Mouse (Mus musculus): Measurements from ENCODE around the gene Sec22c.

Sec22c gene

DNA sequence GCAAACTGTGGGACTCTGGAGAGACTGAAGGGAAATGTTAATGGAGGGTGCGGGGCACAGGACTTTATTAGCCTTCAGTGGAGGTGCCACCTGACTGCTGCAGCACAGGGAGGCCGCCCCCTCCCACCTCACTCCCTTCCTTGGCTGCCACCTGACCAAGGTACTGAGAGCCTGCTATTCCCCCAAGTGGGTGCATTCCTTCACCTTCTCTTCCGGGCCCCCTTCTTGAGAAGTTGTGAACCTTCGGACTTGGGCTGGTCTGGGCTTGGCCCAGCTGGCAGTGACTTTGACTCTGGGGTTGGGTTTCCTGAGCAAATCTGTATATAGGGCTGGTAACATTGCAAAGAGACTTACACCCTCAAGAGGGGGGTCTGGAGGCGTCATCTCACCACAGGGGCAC, 49.0 kb downstream of the Sec22c start:
- no peak for DNase-seq (ENCODE audit: low read depth in 1 of 2, low spot score in 2 of 2)

DNA sequence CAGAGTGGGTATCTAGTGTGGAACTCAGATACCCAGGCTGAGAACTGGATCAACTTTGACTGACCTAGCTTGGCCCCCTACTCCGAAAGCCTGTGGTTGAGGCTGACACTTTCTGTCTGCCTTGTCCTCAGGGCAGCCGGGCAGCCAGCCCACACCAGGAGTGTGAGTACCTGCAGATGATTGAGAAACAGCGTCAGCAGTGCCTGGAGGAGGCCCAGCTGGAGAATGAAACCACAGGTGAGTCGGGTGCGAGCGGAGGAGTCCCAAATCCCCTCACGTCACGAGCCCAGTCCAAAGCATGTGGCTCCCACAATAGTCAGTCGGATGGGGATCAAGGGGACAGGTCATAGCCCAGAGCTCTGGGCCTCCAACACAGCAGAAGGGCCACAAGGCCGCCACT, 51.6 kb downstream of the Sec22c start:
- DNase-seq (ENCODE audit: low read depth in 1 of 2, low spot score in 2 of 2), result no peak

DNA sequence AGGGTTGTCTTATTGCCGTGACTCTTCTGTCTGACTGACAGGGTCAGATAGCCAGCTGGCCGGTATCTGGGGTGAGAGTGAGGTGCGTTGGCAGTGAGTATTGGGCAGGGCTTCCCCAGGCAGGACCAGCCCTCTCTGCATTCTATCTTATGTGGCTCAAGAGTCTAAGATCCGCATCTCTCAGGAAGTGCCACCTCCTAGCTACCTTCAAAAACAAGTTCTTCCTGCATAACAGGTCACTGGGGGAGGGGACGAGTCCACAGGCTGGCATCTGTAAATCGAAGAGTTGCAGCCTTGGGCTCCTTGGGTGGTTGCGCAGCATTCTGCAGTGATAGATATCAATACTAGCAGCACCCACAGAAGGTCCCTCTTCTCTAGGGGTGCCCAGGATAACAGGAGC, 58.3 kb downstream of the Sec22c start:
- DNase-seq (ENCODE audit: low read depth in 1 of 2, low spot score in 2 of 2), result no peak

DNA sequence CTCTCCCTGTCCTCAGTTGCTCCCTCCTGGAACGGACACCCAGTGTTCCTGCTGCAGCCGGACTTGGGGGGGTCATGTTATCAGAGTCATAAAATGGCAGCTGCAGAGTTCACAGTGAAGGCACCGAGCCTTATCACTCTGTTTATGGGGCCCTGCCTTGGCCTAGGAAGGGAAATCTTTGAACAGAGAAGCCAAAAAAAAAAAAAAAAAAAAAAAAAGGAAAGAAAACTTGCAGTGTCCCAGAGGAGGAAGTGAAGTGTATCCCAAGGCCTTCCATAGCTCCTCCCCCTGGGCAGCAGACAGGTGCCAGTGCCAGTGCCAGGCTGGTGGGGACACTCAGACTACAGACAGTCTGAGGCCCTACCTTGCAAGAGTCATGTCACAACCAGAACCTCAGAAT, 60.4 kb downstream of the Sec22c start:
- DNase-seq (ENCODE audit: low read depth in 1 of 2, low spot score in 2 of 2), result no peak

DNA sequence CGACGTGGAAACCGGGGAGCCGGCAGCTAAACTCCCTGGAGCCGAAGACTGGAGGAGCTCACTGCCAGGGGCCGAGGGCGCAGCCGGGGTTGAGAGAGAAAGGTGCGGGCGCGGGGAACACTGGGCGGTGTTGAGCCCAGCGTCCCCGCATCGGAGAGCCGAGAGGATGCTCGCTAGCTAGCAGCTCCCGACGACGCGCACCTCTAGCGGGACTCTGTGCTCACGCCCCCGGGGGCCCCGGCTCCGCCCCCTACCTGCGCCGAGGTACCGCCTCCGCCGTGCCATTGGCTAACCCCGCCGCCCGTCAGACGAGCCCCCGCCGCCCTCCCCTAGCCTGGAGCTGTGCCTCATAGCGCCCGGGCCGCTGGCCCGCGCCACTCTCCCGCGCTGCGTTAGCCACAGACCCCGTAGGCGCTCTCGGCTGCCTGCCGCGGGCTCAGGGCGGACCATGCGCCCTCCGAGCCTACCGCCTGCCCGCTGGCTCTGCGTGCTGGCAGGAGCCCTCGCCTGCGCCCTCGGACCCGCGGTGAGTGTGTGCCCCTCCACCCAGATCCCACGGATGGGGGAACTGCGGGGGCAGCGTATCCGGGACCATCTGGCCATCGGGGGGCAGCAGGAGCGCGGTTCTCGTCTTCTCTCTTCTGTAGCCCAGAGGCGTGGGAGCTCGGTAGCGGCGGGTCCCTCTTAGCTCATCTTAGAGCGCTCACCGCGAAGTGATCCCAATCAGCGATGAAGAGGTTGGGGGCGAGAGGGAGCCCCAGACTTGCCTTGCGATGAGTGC, 62.7 kb downstream of the Sec22c start, which contains the start of gene Vipr1:
TSS of gene Vipr1 (plus strand) at position 316 of the 781 bp plus-strand sequence.
- no peak for DNase-seq (ENCODE audit: low read depth in 1 of 2, low spot score in 2 of 2)

DNA sequence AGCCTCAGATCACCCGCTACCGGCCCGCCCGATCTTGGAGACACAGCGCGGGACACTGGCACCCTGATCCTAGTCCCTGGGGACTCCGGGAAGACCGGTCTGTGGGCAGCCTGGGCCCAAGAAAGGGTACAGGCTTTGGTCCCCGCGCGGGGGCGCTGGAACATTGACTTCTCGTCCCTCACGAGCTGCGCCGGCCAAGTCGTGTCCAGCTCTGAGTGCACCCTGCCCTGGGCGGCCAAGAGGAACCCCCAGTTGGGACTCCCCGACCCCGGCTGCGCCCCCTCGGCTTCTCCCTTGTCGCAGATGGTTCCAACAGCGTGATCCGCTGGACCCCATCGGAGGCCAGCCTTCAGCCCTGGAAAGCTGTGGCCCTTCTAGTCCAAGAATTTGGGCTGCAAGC, 63.3 kb downstream of the Sec22c start, which contains the start of gene Lyzl4:
TSS of gene Lyzl4 (minus strand) at position 96 of the 400 bp plus-strand sequence.
- peak in 1 of 2 experiments; percentile 41 for DNase-seq (ENCODE audit: low read depth in 1 of 2, low spot score in 2 of 2)

DNA sequence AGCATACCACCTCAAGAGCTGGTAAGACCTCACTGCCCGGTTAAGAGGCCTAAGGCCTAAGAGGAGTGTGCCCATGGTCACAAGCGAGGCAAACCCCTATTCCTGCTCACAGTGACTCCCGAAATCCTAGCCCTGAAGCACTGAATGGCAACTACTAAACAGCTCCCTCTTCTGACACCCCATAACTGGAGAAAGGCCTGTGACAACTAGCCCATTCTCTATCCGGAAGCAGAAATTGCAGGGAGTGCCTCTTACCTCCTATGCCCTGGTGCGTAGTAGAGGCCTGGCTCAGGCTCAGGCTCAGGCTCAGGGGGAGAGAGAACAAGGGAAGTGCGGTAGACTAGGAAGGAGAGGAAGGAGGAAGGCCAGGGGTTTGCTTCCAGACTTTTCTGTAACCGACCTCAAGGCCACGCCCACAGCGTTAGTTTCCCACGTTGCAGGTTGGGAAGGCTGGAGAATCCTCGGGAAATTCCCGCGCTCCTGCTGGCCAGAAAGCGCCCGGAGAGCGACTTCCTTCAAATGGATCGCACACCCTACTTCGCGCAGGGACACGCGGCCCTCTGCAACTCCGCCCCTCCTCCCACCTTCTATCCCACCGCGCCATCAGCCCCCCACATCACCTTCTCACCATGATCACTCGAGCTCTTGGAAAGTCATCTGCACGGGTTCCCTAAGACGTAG, 63.9 kb downstream of the Sec22c start:
- DNase-seq (ENCODE audit: low read depth in 1 of 2, low spot score in 2 of 2), result no peak

DNA sequence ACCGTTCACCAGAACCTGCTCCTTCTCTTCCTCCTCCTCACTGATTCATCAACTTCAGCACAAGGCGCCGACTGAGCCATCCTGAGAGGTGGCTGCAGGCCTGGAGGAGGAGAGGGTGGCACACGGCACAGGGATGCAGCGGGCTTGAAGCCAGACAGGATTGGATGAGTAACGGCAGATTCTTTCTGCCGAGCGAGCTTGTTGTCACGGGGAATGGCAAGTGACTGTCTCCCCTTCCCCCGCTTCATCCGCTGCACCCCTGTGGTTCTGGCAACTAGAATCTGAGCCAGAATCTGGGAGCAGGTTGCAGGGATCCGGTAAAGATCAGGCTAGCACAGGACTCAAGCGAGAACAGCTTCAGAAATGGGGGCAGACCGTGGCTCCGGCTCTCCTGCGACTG, 65.5 kb downstream of the Sec22c start:
- DNase-seq (ENCODE audit: low read depth in 1 of 2, low spot score in 2 of 2), result no peak

DNA sequence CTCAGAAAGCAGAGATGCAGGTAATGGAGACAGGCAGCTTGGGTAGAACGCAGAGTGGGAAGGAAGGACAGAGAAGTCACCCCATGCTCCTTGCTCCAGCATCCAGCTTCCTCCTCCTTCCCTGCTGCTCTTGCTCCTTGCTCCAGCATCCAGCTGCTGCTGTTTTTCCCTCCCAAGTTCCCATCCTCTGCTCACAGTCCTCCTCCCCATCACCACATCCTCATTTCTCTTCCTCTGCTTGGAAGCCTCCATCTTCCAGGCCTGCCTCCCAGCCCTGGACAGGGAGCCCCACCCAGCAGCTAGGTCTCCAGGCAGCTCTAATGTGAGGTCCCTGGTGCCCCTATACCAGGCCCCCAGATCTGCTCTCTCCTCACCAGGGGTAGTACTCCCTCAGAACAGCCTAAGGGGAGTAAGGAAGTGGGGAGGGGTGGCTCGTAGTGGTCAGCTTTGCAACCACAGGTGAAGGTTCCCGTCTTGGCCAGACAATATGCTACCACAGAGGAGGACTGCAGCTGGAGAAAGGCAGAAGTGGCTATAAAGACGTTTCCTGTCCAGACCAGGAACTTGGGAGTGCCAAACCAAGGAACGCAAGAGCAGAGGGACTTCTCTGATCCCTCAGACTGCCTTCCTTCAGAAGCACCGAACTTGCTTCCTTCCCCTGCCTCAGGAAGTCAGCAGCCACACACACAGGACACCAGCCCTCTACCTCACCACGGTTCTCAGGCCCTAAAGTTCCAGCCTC, 69.3 kb downstream of the Sec22c start:
- DNase-seq (ENCODE audit: low read depth in 1 of 2, low spot score in 2 of 2), result no peak

DNA sequence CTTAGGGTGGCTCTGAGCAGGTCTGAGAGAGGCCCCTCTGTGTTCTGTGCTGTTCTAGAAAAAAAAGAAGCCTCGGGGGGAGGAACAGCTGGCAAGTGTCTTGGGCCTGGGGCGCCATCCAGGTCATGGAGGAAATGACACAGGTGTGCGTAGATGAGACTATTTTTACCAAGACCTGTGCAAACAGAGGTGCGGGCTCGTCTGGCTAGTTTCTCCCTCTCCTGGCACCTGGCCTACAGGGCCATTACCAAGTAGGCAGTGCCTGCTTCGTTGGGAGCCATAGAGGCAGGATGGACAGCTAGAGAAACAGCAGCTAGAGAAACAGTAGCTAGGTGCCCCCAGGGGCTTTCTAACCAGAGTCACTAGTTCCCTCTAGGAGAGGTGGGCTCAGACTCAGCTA, 72.0 kb downstream of the Sec22c start:
- DNase-seq (ENCODE audit: low read depth in 1 of 2, low spot score in 2 of 2), result no peak

DNA sequence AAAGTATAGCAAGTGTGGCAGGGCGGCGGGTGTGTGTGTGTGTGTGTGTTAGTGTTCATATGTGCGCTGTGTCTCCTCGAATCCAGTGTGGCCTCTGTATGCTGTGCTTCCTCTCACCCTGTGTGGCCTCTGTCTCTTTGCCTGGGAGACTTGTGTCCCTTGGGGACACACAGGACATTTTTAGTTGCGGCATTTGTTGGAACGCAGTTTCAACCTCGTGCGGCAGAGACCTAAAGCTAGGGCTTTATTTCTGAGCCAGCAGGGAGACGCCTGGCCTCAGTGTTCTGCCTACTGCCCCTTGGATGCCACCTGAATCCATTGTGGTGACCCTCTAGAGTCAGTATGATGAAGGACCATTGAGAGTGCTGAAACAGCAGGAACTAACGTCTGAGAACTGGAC, 72.4 kb downstream of the Sec22c start:
- DNase-seq (ENCODE audit: low read depth in 1 of 2, low spot score in 2 of 2), result no peak

DNA sequence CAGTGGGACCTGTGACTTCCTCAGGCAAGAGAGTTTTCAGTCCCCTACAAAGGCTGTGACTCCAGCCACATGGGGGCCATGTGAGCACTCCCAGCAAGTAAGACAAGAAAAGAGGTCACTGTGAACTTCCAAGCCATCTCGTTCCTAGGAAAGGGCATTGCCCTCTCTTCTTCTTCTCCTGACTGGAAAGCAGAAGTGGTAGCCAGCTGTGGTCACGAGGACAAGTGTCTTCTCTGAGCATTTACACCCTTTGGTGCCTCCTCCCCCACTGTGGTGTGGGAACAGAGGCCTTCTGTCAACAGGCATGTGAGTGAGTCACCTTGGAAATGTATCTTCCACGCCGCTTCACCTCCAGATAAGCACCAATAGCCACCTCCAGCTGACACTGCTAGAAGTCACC, 73.3 kb downstream of the Sec22c start:
- DNase-seq (ENCODE audit: low read depth in 1 of 2, low spot score in 2 of 2), result peak; percentile 27 to 28

DNA sequence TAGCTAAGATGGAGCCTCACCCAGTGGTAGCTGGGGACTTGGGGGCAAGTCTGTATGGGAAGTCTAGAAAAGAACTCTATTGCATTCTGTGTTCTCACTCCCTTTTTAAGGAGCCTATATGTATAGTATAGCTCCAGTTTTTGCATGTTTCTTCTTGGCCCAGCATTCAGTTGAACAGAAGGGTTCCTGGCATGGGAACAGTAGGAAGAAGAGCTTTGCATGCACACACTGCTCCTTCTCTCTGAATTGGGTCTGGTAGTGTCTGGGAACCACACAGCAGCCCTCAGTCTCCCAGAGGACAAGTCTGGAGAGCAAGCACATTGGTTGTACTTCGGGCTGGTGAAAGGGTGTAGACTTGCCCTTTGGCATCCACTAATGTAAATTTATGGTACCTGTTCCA, 74.7 kb downstream of the Sec22c start:
- no peak for DNase-seq (ENCODE audit: low read depth in 1 of 2, low spot score in 2 of 2)
